Mouse (Mus musculus): Measurements from ENCODE around the gene Trp53rka. TPM values are rescaled to one million over a fixed set of nuclear protein-coding genes. Genes with fewer than 3 reads are reported as not detected.

Gene Trp53rka
- polyA plus RNA-seq (2014; fragmentation: Nextera tagmentation; extraction: Ambion mirVana), result 30.6 and 36.4 TPM in 2 replicates

DNA sequence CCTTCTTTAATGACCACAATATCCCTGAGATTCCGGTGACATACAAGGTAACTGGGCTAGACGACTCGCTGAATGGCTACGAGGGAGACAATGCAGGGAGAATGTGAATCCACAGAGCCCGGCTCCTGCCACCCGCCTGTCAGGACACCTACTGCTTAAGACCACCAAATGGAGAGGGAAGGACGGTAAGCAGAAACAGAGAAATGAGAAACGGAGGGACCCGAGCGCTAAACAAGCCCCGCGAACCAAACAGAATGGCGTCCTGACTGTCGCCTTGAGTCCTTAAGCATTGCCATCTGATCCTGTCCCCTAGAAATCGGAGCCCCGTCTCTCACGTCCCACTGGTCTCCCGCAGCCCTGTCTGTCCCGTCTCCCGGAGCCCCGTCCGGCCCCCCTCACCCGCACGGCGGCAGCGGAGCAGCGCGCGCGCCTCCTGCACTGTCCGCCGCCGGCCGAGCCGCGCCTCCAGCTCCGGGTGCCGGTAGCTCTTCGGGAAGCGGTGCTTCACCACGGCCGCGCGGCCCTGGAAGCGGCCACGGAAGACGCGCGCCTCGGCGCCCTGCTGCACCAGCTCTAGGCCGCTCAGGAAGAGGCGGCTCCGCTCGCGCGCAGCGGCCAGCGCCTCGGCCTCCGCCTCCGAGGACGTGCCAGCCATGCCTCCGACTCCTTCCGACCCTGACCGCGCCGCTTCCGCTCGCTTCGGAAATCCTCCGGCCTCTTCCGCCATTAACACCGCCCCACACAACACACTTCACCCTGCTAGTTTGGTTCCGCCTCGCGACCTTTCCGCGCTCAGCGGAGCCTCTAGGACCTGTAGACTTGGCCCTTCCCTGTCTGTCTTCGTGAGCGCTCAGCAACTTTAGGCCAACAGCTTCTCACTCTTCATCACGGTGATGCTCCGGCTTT is at the start of gene Trp53rka:
Gene Trp53rka (minus strand): TSS at position 677 of the 906 bp plus-strand sequence.
- ATAC-seq (ENCODE audit: insufficient number of reproducible peaks, insufficient read depth, low FRiP score, low read depth), result peak; percentile 89
- Histone ChIP-seq H3K4me2 (replicated peaks; ENCODE audit: low read depth, low read length) (peak within 1 kb of the TSS; percentile 92), H3K9me3 (ENCODE audit: control insufficient read depth, low read depth, low read length) (no peaks in the 10 kb centered on the region), H3K27me3 (ENCODE audit: control insufficient read depth, insufficient read depth, low read length) (no peaks in the 10 kb centered on the region), H3K4me1 (ENCODE audit: control insufficient read depth, insufficient read depth, low read length) (peaks cover 7% of the 10 kb centered on the region; the same call in 1 of the 2 replicates), H3K9ac (replicated peaks; ENCODE audit: low read depth, low read length) (peak within 1 kb of the TSS; percentile 84), H3K4me3 (ENCODE audit: low read depth, low read length) (peak within 1 kb of the TSS; percentile 70), H3K36me3 (ENCODE audit: control insufficient read depth, insufficient read depth, low read length) (peaks cover 22% of the 10 kb centered on the region; the same call in 1 of the 2 replicates), H3K27ac (ENCODE audit: low read length) (peak within 1 kb of the TSS; percentile 67; the same call in 1 of the 2 replicates)
- under 1% methylated on average over 73 of the region's 84 CpGs for WGBS

DNA sequence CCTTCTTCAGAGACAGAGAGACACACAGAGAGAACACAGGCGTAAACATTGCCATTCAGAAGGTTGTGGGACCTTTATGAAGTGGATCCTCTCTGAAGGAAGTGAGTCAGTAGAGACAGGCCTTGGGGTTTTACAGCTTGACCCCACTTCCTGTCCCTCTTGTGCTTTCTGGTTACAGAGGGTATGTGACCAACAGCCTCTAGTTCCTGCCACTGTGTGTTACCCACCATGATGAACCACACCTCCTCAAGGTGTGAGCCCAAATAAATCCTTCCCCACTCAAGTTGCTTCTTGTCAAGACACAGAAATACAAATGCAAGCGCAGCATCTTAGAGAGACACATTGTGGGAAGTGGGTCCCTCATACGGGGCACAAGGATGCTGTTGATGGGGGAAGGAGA is 47.9 kb upstream of the Trp53rka start:
- Histone ChIP-seq H3K27me3 (ENCODE audit: control insufficient read depth, insufficient read depth, low read length) (no peaks in the 10 kb centered on the region), H3K9ac (replicated peaks; ENCODE audit: low read depth, low read length) (no peak overlapping the region), H3K27ac (ENCODE audit: low read length) (no peak overlapping the region), H3K4me3 (ENCODE audit: low read depth, low read length) (no peak overlapping the region), H3K4me2 (replicated peaks; ENCODE audit: low read depth, low read length) (no peak overlapping the region), H3K36me3 (ENCODE audit: control insufficient read depth, insufficient read depth, low read length) (no peaks in the 10 kb centered on the region), H3K9me3 (ENCODE audit: control insufficient read depth, low read depth, low read length) (no peaks in the 10 kb centered on the region), H3K4me1 (ENCODE audit: control insufficient read depth, insufficient read depth, low read length) (no peaks in the 10 kb centered on the region)
- no peak for ATAC-seq (ENCODE audit: insufficient number of reproducible peaks, insufficient read depth, low FRiP score, low read depth)
- WGBS, result 70% methylated on average over 3 of the region's 3 CpGs

- H3K9me3 ChIP-seq (ENCODE audit: control insufficient read depth, low read depth, low read length), result no peaks in the 10 kb centered on the region
- no peaks in the 10 kb centered on the region for H3K4me1 ChIP-seq (ENCODE audit: control insufficient read depth, insufficient read depth, low read length)
- no peak overlapping the region for H3K9ac ChIP-seq (replicated peaks; ENCODE audit: low read depth, low read length)
- H3K27me3 ChIP-seq (ENCODE audit: control insufficient read depth, insufficient read depth, low read length), result no peaks in the 10 kb centered on the region
- H3K27ac ChIP-seq (ENCODE audit: low read length), result no peak overlapping the region
- ATAC-seq (ENCODE audit: insufficient number of reproducible peaks, insufficient read depth, low FRiP score, low read depth), result no peak
- H3K36me3 ChIP-seq (ENCODE audit: control insufficient read depth, insufficient read depth, low read length), result no peaks in the 10 kb centered on the region
- H3K4me2 ChIP-seq (replicated peaks; ENCODE audit: low read depth, low read length), result no peak overlapping the region
- WGBS, result 73% methylated on average over 6 of the region's 6 CpGs
- no peak overlapping the region for H3K4me3 ChIP-seq (ENCODE audit: low read depth, low read length)
Measured at GRCm38 (mm10) chr2:165533789-165534188, 40.7 kb upstream of the Trp53rka start.

DNA sequence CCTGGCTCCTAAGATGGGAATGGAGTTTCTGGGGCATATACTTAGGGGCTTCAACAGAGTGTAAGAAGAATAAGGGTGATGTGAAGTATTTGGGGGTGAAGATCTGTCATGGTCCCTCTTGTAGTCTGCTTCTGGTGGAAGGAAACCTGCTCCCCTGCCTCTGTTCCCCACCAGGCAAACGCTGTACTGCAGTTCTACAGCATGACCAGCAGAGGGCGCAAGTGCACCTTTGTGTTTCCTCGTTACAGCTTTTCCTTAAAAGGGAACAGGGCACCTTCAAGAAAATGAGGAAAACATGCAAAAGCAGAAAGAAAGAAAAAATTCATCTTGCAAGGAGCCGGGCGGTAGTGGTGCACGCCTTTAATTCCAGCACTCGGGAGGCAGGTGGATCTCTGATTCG is 36.0 kb upstream of the Trp53rka start:
- 15% methylated on average over 8 of the region's 8 CpGs for WGBS

GRCm38 (mm10) chr2:165525609-165526008 is 32.5 kb upstream of the Trp53rka start:
- Histone ChIP-seq H3K9me3 (ENCODE audit: control insufficient read depth, low read depth, low read length) (no peaks in the 10 kb centered on the region), H3K36me3 (ENCODE audit: control insufficient read depth, insufficient read depth, low read length) (no peaks in the 10 kb centered on the region), H3K27me3 (ENCODE audit: control insufficient read depth, insufficient read depth, low read length) (no peaks in the 10 kb centered on the region), H3K4me1 (ENCODE audit: control insufficient read depth, insufficient read depth, low read length) (no peaks in the 10 kb centered on the region), H3K4me3 (ENCODE audit: low read depth, low read length) (no peak overlapping the region), H3K27ac (ENCODE audit: low read length) (no peak overlapping the region), H3K9ac (replicated peaks; ENCODE audit: low read depth, low read length) (no peak overlapping the region), H3K4me2 (replicated peaks; ENCODE audit: low read depth, low read length) (no peak overlapping the region)
- WGBS, result 49% methylated on average over 4 of the region's 4 CpGs
- no peak for ATAC-seq (ENCODE audit: insufficient number of reproducible peaks, insufficient read depth, low FRiP score, low read depth)

More for the DNA sequence above, 36.0 kb upstream of the Trp53rka start:
- no peak overlapping the region for H3K4me3 ChIP-seq (ENCODE audit: low read depth, low read length)
- no peak for ATAC-seq (ENCODE audit: insufficient number of reproducible peaks, insufficient read depth, low FRiP score, low read depth)
- H3K27me3 ChIP-seq (ENCODE audit: control insufficient read depth, insufficient read depth, low read length), result no peaks in the 10 kb centered on the region
- H3K9ac ChIP-seq (replicated peaks; ENCODE audit: low read depth, low read length), result no peak overlapping the region
- H3K4me2 ChIP-seq (replicated peaks; ENCODE audit: low read depth, low read length), result no peak overlapping the region
- H3K27ac ChIP-seq (ENCODE audit: low read length), result no peak overlapping the region
- H3K36me3 ChIP-seq (ENCODE audit: control insufficient read depth, insufficient read depth, low read length), result no peaks in the 10 kb centered on the region
- H3K9me3 ChIP-seq (ENCODE audit: control insufficient read depth, low read depth, low read length), result no peaks in the 10 kb centered on the region
- H3K4me1 ChIP-seq (ENCODE audit: control insufficient read depth, insufficient read depth, low read length), result no peaks in the 10 kb centered on the region

GRCm38 (mm10) chr2:165515178-165515728 is 22.1 kb upstream of the Trp53rka start:
- Histone ChIP-seq H3K4me3 (ENCODE audit: low read depth, low read length) (no peak overlapping the region), H3K27me3 (ENCODE audit: control insufficient read depth, insufficient read depth, low read length) (no peaks in the 10 kb centered on the region), H3K4me2 (replicated peaks; ENCODE audit: low read depth, low read length) (no peak overlapping the region), H3K9me3 (ENCODE audit: control insufficient read depth, low read depth, low read length) (no peaks in the 10 kb centered on the region), H3K9ac (replicated peaks; ENCODE audit: low read depth, low read length) (no peak overlapping the region), H3K4me1 (ENCODE audit: control insufficient read depth, insufficient read depth, low read length) (peaks cover 12% of the 10 kb centered on the region; the same call in 1 of the 2 replicates), H3K36me3 (ENCODE audit: control insufficient read depth, insufficient read depth, low read length) (no peaks in the 10 kb centered on the region), H3K27ac (ENCODE audit: low read length) (no peak overlapping the region)
- 95% methylated on average over 20 of the region's 20 CpGs for WGBS
- no peak for ATAC-seq (ENCODE audit: insufficient number of reproducible peaks, insufficient read depth, low FRiP score, low read depth)

DNA sequence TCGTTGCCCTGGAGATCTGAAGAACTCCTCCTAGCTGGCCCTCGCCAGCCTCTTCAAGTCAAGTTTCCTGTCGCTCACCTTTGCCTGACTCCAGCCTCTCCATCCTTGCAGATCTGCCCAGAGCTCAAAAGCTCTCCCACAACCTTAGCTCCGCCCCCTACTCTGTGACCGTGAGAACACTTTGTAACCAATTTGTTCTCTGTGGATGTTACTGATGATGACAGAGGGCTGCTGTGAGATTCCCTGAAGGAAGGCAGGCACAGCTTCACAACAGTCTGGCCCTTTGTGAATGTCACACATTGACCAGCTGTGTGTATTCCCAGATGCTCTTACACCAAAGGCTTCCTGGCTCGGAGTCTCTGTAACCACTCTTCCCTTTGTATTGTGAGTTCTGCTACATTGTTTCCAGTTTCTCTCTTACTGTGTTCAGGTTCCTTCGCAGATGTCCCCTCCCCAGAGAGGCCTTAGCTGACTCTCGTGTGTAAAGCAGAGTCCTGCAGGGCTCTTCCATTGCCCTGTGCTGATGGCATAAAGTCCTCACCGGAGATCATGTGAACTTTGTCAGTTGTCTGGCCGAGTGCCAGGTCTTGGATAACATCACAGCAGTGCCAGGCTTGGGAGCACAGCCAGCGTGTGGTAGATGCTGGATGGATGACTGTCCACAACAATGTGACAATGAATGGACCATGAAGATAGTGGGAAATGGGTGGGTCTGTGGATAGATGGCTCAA is 19.9 kb upstream of the Trp53rka start:
- ATAC-seq (ENCODE audit: insufficient number of reproducible peaks, insufficient read depth, low FRiP score, low read depth), result no peak; the same call in 1 of the 2 replicates
- Histone ChIP-seq H3K4me1 (ENCODE audit: control insufficient read depth, insufficient read depth, low read length) (peaks cover 12% of the 10 kb centered on the region; the same call in 1 of the 2 replicates), H3K9me3 (ENCODE audit: control insufficient read depth, low read depth, low read length) (no peaks in the 10 kb centered on the region), H3K4me2 (replicated peaks; ENCODE audit: low read depth, low read length) (no peak overlapping the region), H3K36me3 (ENCODE audit: control insufficient read depth, insufficient read depth, low read length) (no peaks in the 10 kb centered on the region), H3K27me3 (ENCODE audit: control insufficient read depth, insufficient read depth, low read length) (no peaks in the 10 kb centered on the region), H3K4me3 (ENCODE audit: low read depth, low read length) (no peak overlapping the region), H3K27ac (ENCODE audit: low read length) (peak overlapping the region; percentile 28; the same call in 1 of the 2 replicates), H3K9ac (replicated peaks; ENCODE audit: low read depth, low read length) (no peak overlapping the region)
- WGBS, result 24% methylated on average over 11 of the region's 11 CpGs

DNA sequence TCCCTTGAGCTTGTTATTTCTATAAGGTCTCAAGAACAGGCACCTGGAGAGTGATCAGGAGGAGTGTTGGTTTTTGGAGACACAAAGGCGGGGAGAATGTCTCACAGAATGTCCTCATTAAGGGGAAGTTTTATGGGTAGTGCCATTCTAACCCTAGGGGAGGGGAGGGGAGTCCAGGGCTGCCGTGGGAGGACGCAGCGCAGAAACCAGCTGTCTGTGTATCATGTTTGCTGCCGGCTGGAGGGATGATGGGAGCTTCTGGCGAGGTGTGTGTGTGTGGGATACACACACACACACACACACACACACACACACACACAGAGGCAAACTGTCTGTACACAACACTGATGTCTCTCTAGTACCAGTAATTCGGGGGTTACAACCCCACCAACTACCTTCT is 19.3 kb upstream of the Trp53rka start:
- H3K4me3 ChIP-seq (ENCODE audit: low read depth, low read length), result no peak overlapping the region
- H3K4me2 ChIP-seq (replicated peaks; ENCODE audit: low read depth, low read length), result no peak overlapping the region

More for the DNA sequence above, 19.3 kb upstream of the Trp53rka start:
- Histone ChIP-seq H3K4me1 (ENCODE audit: control insufficient read depth, insufficient read depth, low read length) (peaks cover 12% of the 10 kb centered on the region; the same call in 1 of the 2 replicates), H3K27me3 (ENCODE audit: control insufficient read depth, insufficient read depth, low read length) (no peaks in the 10 kb centered on the region), H3K9ac (replicated peaks; ENCODE audit: low read depth, low read length) (no peak overlapping the region), H3K9me3 (ENCODE audit: control insufficient read depth, low read depth, low read length) (no peaks in the 10 kb centered on the region), H3K36me3 (ENCODE audit: control insufficient read depth, insufficient read depth, low read length) (no peaks in the 10 kb centered on the region), H3K27ac (ENCODE audit: low read length) (no peak overlapping the region)
- ATAC-seq (ENCODE audit: insufficient number of reproducible peaks, insufficient read depth, low FRiP score, low read depth), result no peak
- WGBS, result 38% methylated on average over 7 of the region's 7 CpGs
